Mouse (Mus musculus) Patski (cell line): ENCODE results near the gene Pld6. TPM values are rescaled to one million over a fixed set of nuclear protein-coding genes. Genes with fewer than 3 reads are reported as not detected.
"Not testable (repeated sequence)": the region's sequence is repeated elsewhere in the genome, so short reads cannot be mapped to it uniquely, and the experiment has no call there.

Source experiments
- ATAC-seq: fragments of 100-300 bp; one replicate; pipeline ENCODE4 v1.8.0; 2021
- CTCF ChIA-PET: fragments of 350-600 bp; sonication (Branson Sonifier 250); formaldehyde crosslinking; loops from one replicate; lab custom pipeline; 2022; ENCODE audit warnings: inconsistent platforms; lab: Charles Lee
- POLR2A ChIA-PET: fragments of 350-600 bp; sonication (Branson Sonifier 250); formaldehyde crosslinking; loops from one replicate; lab custom pipeline; 2022; ENCODE audit warnings: antibody characterized with exemption, inconsistent platforms; lab: Charles Lee
- DNase-seq: peaks from one replicate; pipeline ENCODE4 v3.0.0-alpha.2; 2011; ENCODE audit warnings: low read depth, low spot score
- H3K27me3 ChIP-seq: fragments of 371-371 bp; one replicate; pipeline ENCODE4 v1.5.1; 2021
- CTCF ChIP-seq: fragments of 100-300 bp; IDR thresholded peaks from one replicate; pipeline ENCODE4 v1.5.1; 2021
- in situ Hi-C: fragments of 300-500 bp; cut with MboI; formaldehyde crosslinking; loops from 3 replicates; pipeline ENCODE4 v1.11.1; 2018; ENCODE audit warnings: low pct_unique_long_range_greater_than_20kb, mixed read lengths
- polyA plus RNA-seq: library from polyadenylated mRNA; unstranded; gene quantifications from one replicate; pipeline ENCODE4 v1.2.3, GENCODE M21; 2021

Pld6 gene
- polyA plus RNA-seq, 1 experiment from 2014 or later = 0.17 TPM

DNA sequence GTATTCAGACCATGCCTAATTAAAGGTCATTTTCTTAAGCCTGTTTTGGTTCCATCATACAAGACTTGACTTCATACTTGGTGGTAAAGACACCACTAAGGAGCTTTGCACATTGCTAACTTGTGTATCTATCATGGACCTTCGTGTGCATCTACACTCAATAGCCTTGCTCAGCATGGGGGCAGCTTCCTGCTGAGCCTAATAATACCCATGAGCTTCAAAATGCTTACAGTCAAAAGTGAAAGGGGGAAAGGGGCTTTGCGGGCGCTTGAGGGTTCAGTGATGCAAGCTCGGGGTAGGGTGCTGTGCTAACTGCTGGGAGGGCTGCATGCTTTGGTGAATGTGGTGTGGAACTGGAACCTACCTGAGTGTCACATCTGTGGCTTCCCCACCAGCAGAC is 31.1 kb downstream of the Pld6 start:
- ATAC-seq = no peak
- in situ Hi-C loops = loop anchor here (5.0 kb wide), 1 partner anchor 134 kb away; no protein-coding TSS in a partner anchor

GRCm38 (mm10) chr11:59754504-59754903 is 32.9 kb downstream of the Pld6 start:
- no peaks in the 10 kb centered on the region for H3K27me3 ChIP-seq
- POLR2A ChIA-PET = no interaction called here
- ATAC-seq (no peak), DNase-seq (no peak)
- in situ Hi-C loops = no loop called here
- CTCF ChIA-PET = no interaction called here
- no peak for TF ChIP-seq CTCF

More for the DNA sequence above, 31.1 kb downstream of the Pld6 start:
- DNase-seq = no peak
- CTCF ChIA-PET = interaction anchor here (0.7 to 6.0 kb wide), 6 partner anchors 9 to 115 kb away, joined by 3 to 34 read pairs (median 4); no protein-coding TSS in a partner anchor
- POLR2A ChIA-PET = interaction anchor here (0.6 kb wide), 1 partner anchor 239 kb away, joined by 3 read pairs; no protein-coding TSS in a partner anchor
- TF ChIP-seq CTCF = no peak
- H3K27me3 ChIP-seq = no peaks in the 10 kb centered on the region

- DNase-seq = no peak
- ChIA-PET CTCF (interaction anchor here (1.5 to 4.9 kb wide), 2 partner anchors 9 to 11 kb away, joined by 4 to 34 read pairs; no protein-coding TSS in a partner anchor), POLR2A (interaction anchor here (0.7 kb wide), 1 partner anchor 26 kb away, joined by 6 read pairs; no protein-coding TSS in a partner anchor)
- H3K27me3 ChIP-seq = no peaks in the 10 kb centered on the region
- in situ Hi-C loops = no loop called here
- ATAC-seq = no peak
- no peak for TF ChIP-seq CTCF
Measured at GRCm38 (mm10) chr11:59749050-59749449, 38.4 kb downstream of the Pld6 start.

GRCm38 (mm10) chr11:59746614-59747013 is 40.8 kb downstream of the Pld6 start:
- DNase-seq (no peak), ATAC-seq (no peak)
- H3K27me3 ChIP-seq = no peaks in the 10 kb centered on the region
- in situ Hi-C loops = no loop called here
- CTCF ChIA-PET = interaction anchor here (1.4 to 4.9 kb wide), 4 partner anchors 11 to 122 kb away, joined by 3 to 34 read pairs (median 6); no protein-coding TSS in a partner anchor
- POLR2A ChIA-PET = no interaction called here
- TF ChIP-seq CTCF = no peak

DNA sequence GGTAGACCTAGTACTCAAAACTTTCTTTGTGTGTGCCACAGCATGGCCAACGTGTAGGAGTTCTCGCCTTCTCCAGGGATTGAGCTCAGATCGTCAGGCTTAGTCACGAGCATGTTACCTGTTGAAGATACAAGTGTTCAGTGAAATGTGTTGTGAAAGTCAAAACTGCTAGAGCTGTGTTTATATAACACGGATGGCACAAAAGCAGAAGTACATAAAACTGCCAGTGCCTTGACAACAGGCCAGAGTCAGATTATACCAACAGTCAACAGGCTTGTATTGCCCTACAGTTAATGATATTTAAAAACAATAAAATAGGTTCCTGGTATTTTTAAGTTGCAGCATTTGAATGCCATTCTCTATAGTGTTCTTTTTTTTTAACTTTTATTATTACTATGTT is 41.6 kb downstream of the Pld6 start:
- in situ Hi-C loops = no loop called here
- ATAC-seq (no peak), DNase-seq (no peak)
- POLR2A ChIA-PET = no interaction called here
- CTCF ChIA-PET = interaction anchor here (1.4 to 4.9 kb wide), 3 partner anchors 12 to 121 kb away, joined by 3 to 34 read pairs (median 10); no protein-coding TSS in a partner anchor
- TF ChIP-seq CTCF = no peak
- H3K27me3 ChIP-seq = no peaks in the 10 kb centered on the region

- ChIA-PET POLR2A (no interaction called here), CTCF (interaction anchor here (4.9 kb wide), 1 partner anchor 13 kb away, joined by 34 read pairs; no protein-coding TSS in a partner anchor)
- TF ChIP-seq CTCF = no peak
- in situ Hi-C loops = no loop called here
- no peak for ATAC-seq
- DNase-seq = no peak
- no peaks in the 10 kb centered on the region for H3K27me3 ChIP-seq
Measured at GRCm38 (mm10) chr11:59744374-59744773, 43.1 kb downstream of the Pld6 start.

DNA sequence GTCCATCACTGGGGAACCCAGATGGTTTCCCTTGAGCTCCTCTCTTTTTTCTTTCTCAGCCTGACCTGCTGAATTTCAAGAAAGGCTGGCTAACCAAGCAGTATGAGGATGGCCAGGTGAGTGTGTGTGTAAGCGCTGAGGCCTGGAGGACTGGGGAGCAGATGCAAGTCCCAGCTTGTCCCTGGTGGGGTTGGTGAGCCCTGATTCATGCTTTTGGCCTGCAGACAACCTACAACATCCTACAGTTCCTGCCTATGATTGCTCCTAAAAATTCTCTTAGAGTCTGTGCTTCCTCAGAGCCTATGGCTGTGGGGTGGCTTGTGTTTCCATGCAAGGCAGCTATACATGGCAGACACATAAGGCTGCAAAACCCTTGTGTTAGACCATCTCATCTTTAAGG is 43.7 kb downstream of the Pld6 start:
- no peaks in the 10 kb centered on the region for H3K27me3 ChIP-seq
- POLR2A ChIA-PET = no interaction called here
- ATAC-seq (no peak), DNase-seq (no peak)
- no peak for TF ChIP-seq CTCF
- in situ Hi-C loops = no loop called here
- CTCF ChIA-PET = interaction anchor here (0.9 kb wide), 1 partner anchor 119 kb away, joined by 3 read pairs; no protein-coding TSS in a partner anchor

DNA sequence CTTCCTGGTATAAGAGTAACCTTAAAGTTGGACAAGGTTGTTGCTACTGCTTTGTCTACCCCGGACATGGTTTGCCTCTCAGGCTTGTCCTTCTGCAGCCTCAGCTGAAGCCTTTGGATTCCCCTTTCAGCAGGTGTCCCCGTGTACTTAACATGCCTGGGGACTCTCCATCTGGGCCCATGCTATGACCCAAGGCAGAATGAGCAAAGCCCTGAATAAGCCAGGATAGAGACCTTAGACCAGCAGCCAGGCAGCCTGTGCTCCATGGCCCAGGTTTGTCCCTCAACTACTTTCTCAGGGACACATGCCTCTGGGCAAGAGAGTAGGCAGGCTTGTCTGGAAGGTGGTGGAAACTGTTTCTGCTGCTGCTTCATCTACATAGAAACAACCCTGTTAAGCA is 44.1 kb downstream of the Pld6 start:
- DNase-seq = no peak
- no peaks in the 10 kb centered on the region for H3K27me3 ChIP-seq
- ATAC-seq = no peak
- TF ChIP-seq CTCF = no peak
- in situ Hi-C loops = no loop called here
- POLR2A ChIA-PET = no interaction called here
- CTCF ChIA-PET = interaction anchor here (0.7 to 0.9 kb wide), 2 partner anchors 16 to 119 kb away, joined by 3 read pairs; no protein-coding TSS in a partner anchor

- in situ Hi-C loops = no loop called here
- no peak for ATAC-seq
- POLR2A ChIA-PET = interaction anchor here (0.8 kb wide), 1 partner anchor 13 kb away, joined by 3 read pairs; no protein-coding TSS in a partner anchor
Measured at GRCm38 (mm10) chr11:59741915-59742314, 45.5 kb downstream of the Pld6 start.

GRCm38 (mm10) chr11:59739996-59740395 is 47.4 kb downstream of the Pld6 start:
- H3K27me3 ChIP-seq = no peaks in the 10 kb centered on the region
- ATAC-seq (no peak), DNase-seq (no peak)
- no peak for TF ChIP-seq CTCF
- ChIA-PET POLR2A (no interaction called here), CTCF (interaction anchor here (0.7 to 1.3 kb wide), 2 partner anchors 10 to 11 kb away, joined by 3 read pairs; no protein-coding TSS in a partner anchor)
- in situ Hi-C loops = loop anchor here (5.0 kb wide), 1 partner anchor 78 kb away; the partner anchor contains the start of gene Mprip

More at GRCm38 (mm10) chr11:59741915-59742314, 45.5 kb downstream of the Pld6 start:
- DNase-seq = no peak
- no peak for TF ChIP-seq CTCF
- H3K27me3 ChIP-seq = no peaks in the 10 kb centered on the region
- CTCF ChIA-PET = interaction anchor here (1.3 kb wide), 1 partner anchor 11 kb away, joined by 3 read pairs; no protein-coding TSS in a partner anchor

DNA sequence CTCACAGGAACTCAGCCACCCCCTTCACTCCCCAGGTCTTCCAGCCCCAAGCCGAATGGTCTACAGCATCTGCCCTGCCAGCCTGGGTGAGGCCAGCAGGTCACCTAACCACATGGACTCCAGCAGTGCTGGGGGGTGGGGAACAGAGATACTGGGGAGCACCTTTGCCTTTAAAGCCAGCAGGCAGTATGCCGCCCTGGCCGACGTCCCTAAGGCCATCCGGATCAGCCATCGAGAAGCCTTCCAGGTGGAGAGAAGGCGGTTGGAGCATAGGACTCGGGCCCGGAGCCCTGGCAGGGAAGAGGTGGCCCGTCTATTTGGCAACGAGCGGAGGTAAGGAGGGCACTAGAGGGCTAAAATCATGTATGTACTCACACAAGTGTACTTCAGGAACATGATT is 50.2 kb downstream of the Pld6 start:
- no peak for TF ChIP-seq CTCF
- in situ Hi-C loops = loop anchor here (5.0 kb wide), 1 partner anchor 75 kb away; the partner anchor contains the start of gene Mprip
- ChIA-PET CTCF (interaction anchor here (1.8 kb wide), 1 partner anchor 22 kb away, joined by 6 read pairs; no protein-coding TSS in a partner anchor), POLR2A (no interaction called here)
- ATAC-seq (no peak), DNase-seq (no peak)
- H3K27me3 ChIP-seq = no peaks in the 10 kb centered on the region

DNA sequence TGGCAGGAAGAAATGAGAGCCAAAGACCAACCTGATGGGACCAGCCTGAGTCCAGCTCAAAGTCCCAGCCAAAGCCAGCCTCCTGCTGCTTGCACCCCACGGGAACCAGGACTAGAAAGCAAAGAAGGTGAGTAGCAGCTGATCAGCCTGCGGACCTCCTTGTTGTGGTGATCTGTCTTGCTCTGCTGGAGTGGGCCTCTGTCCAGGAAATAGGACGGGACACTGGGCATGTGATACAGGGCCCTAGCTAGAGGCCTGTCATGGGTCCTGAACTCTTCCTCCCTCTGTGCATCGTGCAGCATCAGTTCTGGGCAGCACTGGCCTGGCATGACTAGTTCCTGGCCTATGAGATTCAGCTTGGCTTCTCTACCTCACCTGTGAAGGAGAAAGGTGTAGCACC is 51.5 kb downstream of the Pld6 start:
- not testable (repeated sequence) for ATAC-seq, DNase-seq, H3K27me3 ChIP-seq
- POLR2A ChIA-PET = interaction anchor here (0.5 kb wide), 1 partner anchor 73 kb away, joined by 3 read pairs; no protein-coding TSS in a partner anchor
- in situ Hi-C loops = loop anchor here (5.0 kb wide), 1 partner anchor 74 kb away; the partner anchor contains the start of gene Mprip
- CTCF ChIA-PET = interaction anchor here (2.0 to 2.2 kb wide), 2 partner anchors 12 to 112 kb away, joined by 4 to 6 read pairs; no protein-coding TSS in a partner anchor
